Comparison of ENCODE assay signal across 9 mouse cellular contexts in genomic region chr11:87427273-87428050, GRCm38 (mm10). TPM values are rescaled to one million over a fixed set of nuclear protein-coding genes. Genes with fewer than 3 reads are reported as not detected.
DNase-seq lines count a peak whose midpoint lies in the region; ATAC-seq lines count a peak whose summit lies in the region.
"Had no signal": no experiment of that assay in that cellular context is flagged by ENCODE, and none has a peak within 500 bp of the region (broad histone marks: within the 10 kb centered on the region; RNA-seq: fewer than 3 reads in every experiment).

No protein-coding gene starts in this region.

- no peaks in the 10 kb centered on the region for H3K9me3 ChIP-seq in liver, embryonic 13.5 days (replicated peaks)
- H3K9me3 ChIP-seq in embryonic facial prominence, embryonic 13.5 days, result no peaks in the 10 kb centered on the region
- no peaks in the 10 kb centered on the region for H3K9me3 ChIP-seq in hindbrain, embryonic 16.5 days (ENCODE audit: control insufficient read depth, low read length)
- H3K9me3 ChIP-seq in neural tube, embryonic 14.5 days (ENCODE audit: control insufficient read depth, low read length), result no peaks in the 10 kb centered on the region
- H3K9me3 ChIP-seq: neural tube, embryonic 12.5 days had no signal

- no peaks in the 10 kb centered on the region for H3K36me3 ChIP-seq in liver, embryonic 13.5 days
- no peaks in the 10 kb centered on the region for H3K36me3 ChIP-seq in embryonic facial prominence, embryonic 13.5 days
- H3K36me3 ChIP-seq in hindbrain, embryonic 16.5 days (ENCODE audit: control insufficient read depth, insufficient read depth, low read length), result no peaks in the 10 kb centered on the region
- H3K36me3 ChIP-seq in neural tube, embryonic 14.5 days (ENCODE audit: control insufficient read depth, insufficient read depth, low read length), result no peaks in the 10 kb centered on the region
- H3K36me3 ChIP-seq: neural tube, embryonic 12.5 days had no signal

- H3K4me3 ChIP-seq in liver, embryonic 13.5 days (replicated peaks), result no peak overlapping the region
- H3K4me3 ChIP-seq in embryonic facial prominence, embryonic 13.5 days, result no peak overlapping the region
- H3K4me3 ChIP-seq in hindbrain, embryonic 16.5 days (ENCODE audit: low read length), result no peak overlapping the region
- no peak overlapping the region for H3K4me3 ChIP-seq in neural tube, embryonic 14.5 days (ENCODE audit: low read depth, low read length)
- H3K4me3 ChIP-seq: neural tube, embryonic 12.5 days had no signal

- H3K27me3 ChIP-seq in liver, embryonic 13.5 days, result no peaks in the 10 kb centered on the region
- H3K27me3 ChIP-seq in embryonic facial prominence, embryonic 13.5 days, result no peaks in the 10 kb centered on the region
- H3K27me3 ChIP-seq in hindbrain, embryonic 16.5 days (replicated peaks; ENCODE audit: control insufficient read depth, insufficient read depth, low read length), result no peaks in the 10 kb centered on the region
- no peaks in the 10 kb centered on the region for H3K27me3 ChIP-seq in neural tube, embryonic 14.5 days (ENCODE audit: control insufficient read depth, insufficient read depth, low read length)
- H3K27me3 ChIP-seq: neural tube, embryonic 12.5 days had no signal

- H3K27ac ChIP-seq in liver, embryonic 13.5 days, result peak overlapping the region; percentile 77
- peak overlapping the region; percentile 75 for H3K27ac ChIP-seq in embryonic facial prominence, embryonic 13.5 days
- H3K27ac ChIP-seq in hindbrain, embryonic 16.5 days (ENCODE audit: low read depth, low read length), result peak overlapping the region; percentile 67
- H3K27ac ChIP-seq in neural tube, embryonic 14.5 days (ENCODE audit: low read depth, low read length), result peak overlapping the region; percentile 50; the same call in 1 of the 2 replicates
- H3K27ac ChIP-seq: neural tube, embryonic 12.5 days had no signal

- no peak overlapping the region for H3K4me2 ChIP-seq in liver, embryonic 13.5 days
- no peak overlapping the region for H3K4me2 ChIP-seq in embryonic facial prominence, embryonic 13.5 days
- no peak overlapping the region for H3K4me2 ChIP-seq in hindbrain, embryonic 16.5 days (ENCODE audit: low read length)
- H3K4me2 ChIP-seq in neural tube, embryonic 14.5 days (ENCODE audit: low read depth, low read length), result no peak overlapping the region
- H3K4me2 ChIP-seq: neural tube, embryonic 12.5 days had no signal

- DNase-seq in liver, embryonic 13.5 days, result no peak
- no peak for DNase-seq in liver
- DNase-seq in thymus, postnatal 4 days, result no peak
- DNase-seq in kidney, postnatal 36 days, result no peak
- DNase-seq in kidney, postnatal 4 days, result no peak

- ATAC-seq in liver, embryonic 13.5 days (ENCODE audit: low read depth), result no peak
- ATAC-seq in embryonic facial prominence, embryonic 13.5 days (ENCODE audit: insufficient number of reproducible peaks, insufficient read depth, low FRiP score, low TSS enrichment, low read depth), result no peak
- ATAC-seq in hindbrain, embryonic 16.5 days, result no peak
- no peak for ATAC-seq in neural tube, embryonic 14.5 days (ENCODE audit: low read depth)

- H3K9ac ChIP-seq in liver, embryonic 13.5 days, result 0 out of 2 replicates have a peak overlapping the region, but pooled peaks have one; percentile 7
- H3K9ac ChIP-seq in embryonic facial prominence, embryonic 13.5 days, result no peak overlapping the region
- no peak overlapping the region; the same call in 1 of the 2 replicates for H3K9ac ChIP-seq in hindbrain, embryonic 16.5 days (ENCODE audit: low read depth, low read length)
- no peak overlapping the region for H3K9ac ChIP-seq in neural tube, embryonic 14.5 days (replicated peaks; ENCODE audit: low read depth, low read length)
- H3K9ac ChIP-seq: neural tube, embryonic 12.5 days had no signal

- 54% methylated on average over 1 of the region's 1 CpGs for WGBS in liver, embryonic 13.5 days (ENCODE audit: insufficient replicate concordance)
- 37% methylated on average over 1 of the region's 1 CpGs for WGBS in embryonic facial prominence, embryonic 13.5 days
- WGBS in hindbrain, embryonic 16.5 days, result 56% methylated on average over 1 of the region's 1 CpGs
- 49% methylated on average over 1 of the region's 1 CpGs for WGBS in neural tube, embryonic 14.5 days

- peaks cover 46% of the 10 kb centered on the region for H3K4me1 ChIP-seq in liver, embryonic 13.5 days (replicated peaks)
- 0 out of 2 replicates have a peak, but pooled peaks cover 5% of the 10 kb centered on the region for H3K4me1 ChIP-seq in embryonic facial prominence, embryonic 13.5 days
- H3K4me1 ChIP-seq in hindbrain, embryonic 16.5 days (ENCODE audit: control insufficient read depth, insufficient read depth, low read depth, low read length), result peaks cover 8% of the 10 kb centered on the region
- no peaks in the 10 kb centered on the region for H3K4me1 ChIP-seq in neural tube, embryonic 14.5 days (ENCODE audit: control insufficient read depth, insufficient read depth, low read length)
- H3K4me1 ChIP-seq: neural tube, embryonic 12.5 days had no signal

RNA-seq across cellular contexts. Expression of gene Tex14, which starts 22.6 kb away (rescaled TPM):
- polyA plus RNA-seq in liver, embryonic 13.5 days (2015; fragmentation: Nextera tagmentation; extraction: Ambion mirVana), result 0.10 and 0.15 TPM in 2 replicates
- polyA plus RNA-seq in embryonic facial prominence, embryonic 13.5 days (2015; fragmentation: Nextera tagmentation; extraction: Ambion mirVana), result 0.04 and 0.26 TPM in 2 replicates
- polyA plus RNA-seq in hindbrain, embryonic 16.5 days (2015; fragmentation: Nextera tagmentation; extraction: Ambion mirVana), result 1.7 and 1.9 TPM in 2 replicates
- polyA plus RNA-seq in neural tube, embryonic 14.5 days (2014; fragmentation: Nextera tagmentation; extraction: Ambion mirVana), result 0.51 and 0.64 TPM in 2 replicates

RNA-seq across cellular contexts. Expression of gene Rad51c, which starts 22.7 kb away (rescaled TPM):
- 5.0 and 5.6 TPM in 2 replicates for polyA plus RNA-seq in liver, embryonic 13.5 days (2015; fragmentation: Nextera tagmentation; extraction: Ambion mirVana)
- polyA plus RNA-seq in embryonic facial prominence, embryonic 13.5 days (2015; fragmentation: Nextera tagmentation; extraction: Ambion mirVana), result 8.2 and 9.3 TPM in 2 replicates
- polyA plus RNA-seq in hindbrain, embryonic 16.5 days (2015; fragmentation: Nextera tagmentation; extraction: Ambion mirVana), result 3.8 and 5.1 TPM in 2 replicates
- polyA plus RNA-seq in neural tube, embryonic 14.5 days (2014; fragmentation: Nextera tagmentation; extraction: Ambion mirVana), result 4.9 and 6.0 TPM in 2 replicates
